Mouse (Mus musculus) erythroblast, embryonic 14.5 days (primary cell): ENCODE measurements around the gene Apbb2. TPM values are rescaled to one million over a fixed set of nuclear protein-coding genes. Genes with fewer than 3 reads are reported as not detected.

Source experiments
- H3K27me3 ChIP-seq: 2 replicates; pipeline ENCODE4 v1.6.1; 2012; ENCODE audit warnings: inconsistent platforms; ENCODE audit not compliant: control insufficient read depth
- H3K36me3 ChIP-seq: 2 replicates; pipeline ENCODE4 v1.6.1; 2012; ENCODE audit warnings: mild to moderate bottlenecking, inconsistent platforms; ENCODE audit not compliant: control insufficient read depth
- H3K4me1 ChIP-seq: 2 replicates; pipeline ENCODE4 v1.6.1; 2012; ENCODE audit warnings: inconsistent platforms; ENCODE audit not compliant: control insufficient read depth
- H3K4me3 ChIP-seq: replicated peaks from 2 replicates; pipeline ENCODE3; 2012; ENCODE audit warnings: moderate library complexity, mild to moderate bottlenecking, inconsistent platforms
- H3K9me3 ChIP-seq: 2 replicates; pipeline ENCODE4 v1.6.1; 2012; ENCODE audit warnings: low read length, inconsistent platforms, mixed read lengths; ENCODE audit not compliant: control insufficient read depth
- GATA1 ChIP-seq: IDR thresholded peaks from 2 replicates; pipeline ENCODE4 v1.6.1; 2012; ENCODE audit warnings: low read length, inconsistent platforms, mixed read lengths
- TAL1 ChIP-seq: IDR thresholded peaks from 3 replicates; pipeline ENCODE4 v1.6.1; 2012; ENCODE audit warnings: low read length, inconsistent platforms, mixed read lengths
- polyA plus RNA-seq: library from polyadenylated mRNA; stranded (reverse); fragments of >175 nt; gene quantifications from 2 replicates; pipeline ENCODE4 v1.2.3, GENCODE M21; 2012

Apbb2 gene
- polyA plus RNA-seq, 1 experiment, result 0.06 TPM

DNA sequence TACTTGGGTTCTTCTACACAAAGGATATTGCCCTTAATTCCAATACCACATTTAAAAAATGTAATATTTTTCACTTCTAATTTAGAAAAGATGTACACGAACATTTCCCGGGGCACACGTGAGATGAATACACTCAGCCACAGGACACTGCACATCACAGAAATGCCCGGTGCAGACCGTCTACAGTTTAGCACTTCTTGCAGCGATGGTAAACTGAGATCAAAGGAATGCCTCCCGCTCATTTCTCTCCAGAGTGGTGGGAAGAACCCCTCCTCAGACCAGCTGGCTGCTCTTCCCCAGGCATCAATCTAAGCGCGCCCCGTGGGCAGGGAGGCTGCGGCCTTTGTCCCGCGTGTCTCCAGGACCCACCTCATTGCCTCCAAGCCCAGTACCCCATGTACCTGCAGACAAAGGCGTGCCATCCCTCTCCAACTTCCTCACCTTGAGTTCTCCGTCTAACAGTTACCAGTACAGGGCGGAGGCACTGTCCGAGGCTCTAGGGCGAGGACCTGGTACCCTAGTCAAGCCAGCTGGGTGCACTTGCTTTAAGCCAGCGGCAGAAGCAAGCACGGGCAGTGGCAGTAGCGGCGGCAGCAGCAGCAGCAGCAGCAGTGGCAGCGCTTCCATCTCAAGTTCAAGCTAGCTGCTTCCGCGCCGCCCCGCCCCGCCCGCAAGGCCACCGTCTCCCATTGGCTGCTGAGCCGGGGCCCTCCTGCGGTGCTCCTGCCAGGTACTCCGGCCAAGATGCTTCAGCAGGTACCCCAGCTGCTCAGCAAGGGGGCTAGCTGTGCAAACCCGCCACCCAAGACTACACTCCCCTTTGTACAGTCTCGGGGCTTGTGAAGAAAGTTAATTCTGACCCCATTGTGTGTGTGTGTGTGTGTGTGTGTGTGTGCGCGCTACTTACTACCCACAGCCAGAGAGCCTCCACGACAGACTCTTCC is 281.3 kb downstream of the Apbb2 start:
- H3K9me3 ChIP-seq, result no peaks in the 10 kb centered on the region
- H3K4me3 ChIP-seq, result no peak overlapping the region
- no peaks in the 10 kb centered on the region for H3K36me3 ChIP-seq
- TF ChIP-seq GATA1 (no peak), TAL1 (no peak)
- H3K27me3 ChIP-seq, result peaks cover 16% of the 10 kb centered on the region
- no peaks in the 10 kb centered on the region for H3K4me1 ChIP-seq

DNA sequence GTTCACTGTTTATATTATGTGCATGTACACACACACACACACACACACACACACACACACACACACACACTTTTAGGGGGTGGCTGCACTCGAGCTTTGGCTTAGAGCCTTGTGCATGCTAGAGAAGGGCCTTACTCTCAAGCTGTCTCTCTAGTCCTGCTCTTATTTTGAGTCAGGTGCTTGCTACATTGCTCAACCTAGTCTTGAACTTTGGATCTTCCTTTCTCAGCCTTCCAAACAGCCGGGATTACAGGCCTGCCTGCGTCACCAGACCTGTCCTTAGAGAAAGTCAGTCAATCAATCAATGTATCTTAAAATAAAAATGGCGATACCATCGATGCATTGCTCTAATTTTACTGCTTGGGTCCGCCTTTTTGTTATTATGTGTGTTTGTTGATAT is 287.8 kb downstream of the Apbb2 start:
- Histone ChIP-seq H3K4me1 (no peaks in the 10 kb centered on the region), H3K4me3 (no peak overlapping the region), H3K36me3 (no peaks in the 10 kb centered on the region), H3K9me3 (no peaks in the 10 kb centered on the region), H3K27me3 (no peaks in the 10 kb centered on the region)
- no peak for TF ChIP-seq GATA1
- TF ChIP-seq TAL1, result no peak

DNA sequence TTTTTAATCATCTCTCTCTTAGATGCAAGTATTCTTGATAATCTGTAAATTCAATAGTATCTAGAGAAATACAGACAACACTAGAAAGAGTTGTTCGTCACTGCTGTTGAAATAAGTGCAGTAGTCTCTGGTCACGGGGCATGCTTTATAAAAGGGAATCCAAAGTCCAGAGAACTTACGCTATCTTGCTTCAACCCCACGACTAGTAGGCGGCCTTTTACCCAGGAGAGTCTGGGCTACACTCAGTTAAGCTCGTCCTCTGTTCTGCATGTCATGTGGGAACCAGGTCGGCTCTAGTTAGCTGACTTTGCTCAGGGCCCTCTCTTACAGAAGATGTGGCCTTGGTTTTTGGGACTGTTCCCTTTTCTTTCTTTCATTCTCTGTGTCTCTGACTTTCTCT is 289.8 kb downstream of the Apbb2 start:
- H3K4me1 ChIP-seq, result no peaks in the 10 kb centered on the region
- H3K27me3 ChIP-seq, result no peaks in the 10 kb centered on the region
- H3K36me3 ChIP-seq, result no peaks in the 10 kb centered on the region
- H3K9me3 ChIP-seq, result no peaks in the 10 kb centered on the region
- TF ChIP-seq GATA1, result no peak
- no peak for TF ChIP-seq TAL1
- H3K4me3 ChIP-seq, result no peak overlapping the region

DNA sequence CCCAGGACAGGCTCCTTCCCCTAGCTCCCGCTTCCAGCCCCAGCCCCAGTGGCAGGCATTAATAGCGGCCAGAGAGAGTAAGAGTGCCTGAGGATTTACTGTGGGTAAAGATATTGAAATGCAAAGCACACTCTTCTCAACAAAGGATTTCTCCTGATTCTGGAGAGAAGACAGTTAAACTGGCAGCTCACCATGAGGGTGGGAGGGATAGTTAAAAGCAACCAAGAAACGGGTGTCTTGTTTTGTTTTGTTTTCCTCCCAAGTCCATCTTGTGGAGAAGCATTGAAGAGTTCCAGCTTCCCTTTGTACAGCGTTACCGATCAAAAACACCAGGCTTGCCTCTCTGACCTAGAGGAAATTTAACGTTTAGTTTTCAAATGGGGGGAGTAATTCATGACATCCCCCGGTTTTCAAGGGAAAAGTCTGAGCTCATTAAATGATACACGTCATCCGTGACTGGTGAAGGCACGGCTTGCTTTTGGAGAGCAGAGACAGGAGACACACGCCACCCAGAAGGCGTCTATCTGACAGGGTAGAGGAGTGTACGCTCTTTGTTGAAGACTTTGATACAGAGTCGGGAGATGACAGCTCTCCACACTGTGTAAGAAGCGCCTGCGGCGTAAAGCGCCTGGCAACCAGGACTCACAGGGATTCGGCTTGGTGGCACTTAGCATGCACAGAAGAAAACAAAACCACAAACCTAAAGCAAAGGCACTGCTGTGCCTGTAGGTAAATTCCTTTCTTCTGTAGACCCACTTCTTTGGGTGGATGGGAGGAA is 290.4 kb downstream of the Apbb2 start:
- no peaks in the 10 kb centered on the region for H3K27me3 ChIP-seq
- TF ChIP-seq TAL1 (no peak), GATA1 (no peak)
- H3K9me3 ChIP-seq, result no peaks in the 10 kb centered on the region
- no peaks in the 10 kb centered on the region for H3K4me1 ChIP-seq
- H3K4me3 ChIP-seq, result no peak overlapping the region
- H3K36me3 ChIP-seq, result no peaks in the 10 kb centered on the region

DNA sequence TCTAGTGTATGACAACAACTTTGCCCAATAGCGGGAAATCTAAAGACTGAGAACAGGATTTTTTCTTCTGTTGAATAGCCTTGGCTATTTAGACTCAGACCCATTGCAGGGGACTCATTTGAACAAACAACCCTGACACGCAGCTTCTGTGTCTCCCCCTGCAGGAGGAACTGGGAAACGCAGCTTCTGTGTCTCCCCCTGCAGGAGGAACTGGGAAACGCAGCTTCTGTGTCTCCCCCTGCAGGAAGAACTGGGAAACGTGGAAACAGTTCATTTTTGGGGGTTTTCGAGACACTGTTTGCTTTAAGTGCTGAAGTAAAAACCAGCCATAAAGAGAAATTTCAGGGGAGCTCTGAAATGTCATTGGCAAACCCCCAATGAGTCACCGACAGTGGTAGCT is 292.2 kb downstream of the Apbb2 start:
- no peaks in the 10 kb centered on the region for H3K4me1 ChIP-seq
- no peaks in the 10 kb centered on the region for H3K27me3 ChIP-seq
- TF ChIP-seq TAL1 (no peak), GATA1 (no peak)
- no peaks in the 10 kb centered on the region for H3K36me3 ChIP-seq
- no peaks in the 10 kb centered on the region for H3K9me3 ChIP-seq
- H3K4me3 ChIP-seq, result no peak overlapping the region

DNA sequence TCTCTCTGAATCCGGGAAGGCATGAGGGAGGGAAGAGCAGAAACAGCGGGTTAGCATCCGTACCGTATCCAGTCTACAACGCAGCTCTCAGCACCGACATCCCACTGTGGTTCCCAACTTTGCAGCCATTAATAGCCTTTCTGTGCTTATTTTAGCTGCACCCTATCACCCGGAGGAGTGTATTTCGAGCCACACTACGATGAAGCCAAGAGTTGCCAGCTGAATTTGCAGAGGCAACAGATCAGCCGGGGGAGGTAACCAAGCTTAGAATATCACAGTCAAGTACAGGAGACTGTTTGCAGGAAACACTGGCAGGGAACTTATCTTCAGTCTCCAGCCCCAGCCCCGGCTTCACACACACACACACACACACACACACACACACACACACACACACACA is 295.0 kb downstream of the Apbb2 start:
- Histone ChIP-seq H3K9me3 (no peaks in the 10 kb centered on the region), H3K4me3 (no peak overlapping the region), H3K27me3 (no peaks in the 10 kb centered on the region), H3K36me3 (no peaks in the 10 kb centered on the region), H3K4me1 (no peaks in the 10 kb centered on the region)
- TF ChIP-seq TAL1, result no peak

DNA sequence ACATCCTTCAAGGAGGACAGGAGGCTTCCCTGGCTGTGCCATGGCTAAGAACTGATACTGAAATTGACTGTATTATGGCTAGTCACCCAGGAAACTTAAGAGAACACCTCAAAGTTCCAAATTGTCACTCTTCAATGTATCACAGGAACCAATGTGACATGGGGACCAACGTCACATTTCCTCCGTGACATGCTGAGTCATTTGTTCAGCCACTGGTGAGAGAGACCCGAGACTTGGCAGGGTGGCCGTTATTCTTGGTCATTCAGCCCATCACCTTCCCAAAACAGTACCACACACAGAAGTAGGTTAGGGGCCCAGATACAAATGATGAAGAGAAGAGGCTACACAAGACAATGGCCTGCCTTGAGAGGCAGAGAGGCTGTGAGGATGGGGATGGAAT is 295.5 kb downstream of the Apbb2 start:
- H3K4me3 ChIP-seq, result no peak overlapping the region
- no peaks in the 10 kb centered on the region for H3K9me3 ChIP-seq
- no peaks in the 10 kb centered on the region for H3K36me3 ChIP-seq
- no peaks in the 10 kb centered on the region for H3K27me3 ChIP-seq
- H3K4me1 ChIP-seq, result no peaks in the 10 kb centered on the region
- TF ChIP-seq GATA1, result no peak
- TF ChIP-seq TAL1, result no peak

DNA sequence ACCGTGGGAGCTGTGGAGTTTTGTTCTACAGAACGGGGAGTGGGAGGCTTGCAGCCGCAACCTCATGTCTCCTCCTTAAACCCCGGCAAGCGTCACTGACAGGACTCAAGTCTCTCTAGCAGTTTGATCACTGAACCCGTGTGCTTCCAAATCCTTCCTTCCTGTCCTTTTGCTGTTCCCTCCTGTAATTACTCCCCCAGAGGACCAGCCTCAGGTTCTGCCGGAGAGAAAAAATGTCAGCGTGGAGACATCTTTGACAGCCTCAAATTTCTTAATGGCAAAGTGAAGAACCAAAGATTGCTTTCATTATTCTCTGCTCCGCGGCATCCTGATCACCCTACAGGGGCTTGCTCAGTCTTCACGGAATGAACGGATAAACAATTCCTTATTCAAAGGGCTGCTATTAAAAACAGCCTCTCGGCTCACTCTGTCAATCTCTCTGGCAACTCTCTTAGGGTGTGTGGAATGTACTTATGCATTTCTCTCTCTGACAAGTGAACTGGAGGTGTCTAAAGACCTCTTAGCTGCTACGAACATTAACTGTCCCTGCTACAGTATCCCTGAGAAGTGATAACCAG is 298.7 kb downstream of the Apbb2 start:
- no peaks in the 10 kb centered on the region for H3K27me3 ChIP-seq
- no peak overlapping the region for H3K4me3 ChIP-seq
- H3K36me3 ChIP-seq, result no peaks in the 10 kb centered on the region
- no peak for TF ChIP-seq TAL1
- no peak for TF ChIP-seq GATA1
- H3K4me1 ChIP-seq, result no peaks in the 10 kb centered on the region
- no peaks in the 10 kb centered on the region for H3K9me3 ChIP-seq

DNA sequence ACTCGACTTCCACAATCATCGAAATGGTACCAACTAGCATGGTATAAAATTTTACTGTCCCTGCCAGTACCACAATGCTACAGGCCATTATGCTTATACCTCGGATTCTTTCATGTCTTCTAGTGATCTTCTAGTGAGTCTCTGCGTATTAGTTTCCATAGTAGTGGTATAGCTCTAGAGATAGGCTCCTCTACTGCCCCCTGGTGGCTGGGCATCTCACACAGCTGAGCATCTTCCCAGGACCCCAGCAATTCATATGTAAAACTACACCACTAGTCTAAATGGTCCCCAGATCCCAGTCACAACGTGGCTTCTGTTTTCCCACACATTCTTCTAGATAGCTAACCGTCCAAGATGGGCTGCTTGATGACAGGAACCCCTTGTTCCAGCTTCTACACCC is 299.2 kb downstream of the Apbb2 start:
- H3K9me3 ChIP-seq, result no peaks in the 10 kb centered on the region
- no peak overlapping the region for H3K4me3 ChIP-seq
- H3K36me3 ChIP-seq, result no peaks in the 10 kb centered on the region
- H3K27me3 ChIP-seq, result no peaks in the 10 kb centered on the region
- TF ChIP-seq TAL1 (no peak), GATA1 (no peak)
- H3K4me1 ChIP-seq, result no peaks in the 10 kb centered on the region
